Mouse (Mus musculus): ENCODE measurements around the gene Mfsd6. TPM values are rescaled to one million over a fixed set of nuclear protein-coding genes. Genes with fewer than 3 reads are reported as not detected.
"Not testable (repeated sequence)": the region's sequence is repeated elsewhere in the genome, so short reads cannot be mapped to it uniquely, and the experiment has no call there.

Gene Mfsd6
- polyA plus RNA-seq, 1 experiment, result 21.8 TPM

DNA sequence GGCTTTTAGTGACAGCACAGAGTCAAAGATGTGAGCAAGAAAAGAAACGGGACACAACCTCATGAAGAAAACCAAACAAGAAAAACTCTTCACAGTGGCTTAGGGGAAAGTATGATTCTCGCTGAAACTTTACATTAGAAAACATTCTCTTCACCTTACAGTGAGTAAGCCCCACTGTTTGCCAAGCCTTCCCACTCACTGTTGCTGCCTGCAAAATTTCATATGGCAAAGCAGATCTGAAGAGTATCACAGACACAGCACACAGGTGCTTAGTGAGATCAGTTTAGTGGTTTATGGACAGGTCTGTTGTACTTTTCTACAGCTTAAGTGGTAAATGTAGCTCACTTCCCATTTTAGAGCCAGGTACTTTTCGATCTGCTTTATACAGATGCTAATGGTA is 20.2 kb downstream of the Mfsd6 start:
- DNase-seq (ENCODE audit: low read depth), result no peak
- TF ChIP-seq CTCF (IDR thresholded peaks at IDR 0.05; ENCODE audit: borderline replicate concordance, extremely low read depth, insufficient read depth, insufficient read length) (no peak), POLR2A (IDR thresholded peaks at IDR 0.05; ENCODE audit: borderline replicate concordance, extremely low read depth, insufficient read depth, insufficient read length, poor library complexity, severe bottlenecking) (no peak)

DNA sequence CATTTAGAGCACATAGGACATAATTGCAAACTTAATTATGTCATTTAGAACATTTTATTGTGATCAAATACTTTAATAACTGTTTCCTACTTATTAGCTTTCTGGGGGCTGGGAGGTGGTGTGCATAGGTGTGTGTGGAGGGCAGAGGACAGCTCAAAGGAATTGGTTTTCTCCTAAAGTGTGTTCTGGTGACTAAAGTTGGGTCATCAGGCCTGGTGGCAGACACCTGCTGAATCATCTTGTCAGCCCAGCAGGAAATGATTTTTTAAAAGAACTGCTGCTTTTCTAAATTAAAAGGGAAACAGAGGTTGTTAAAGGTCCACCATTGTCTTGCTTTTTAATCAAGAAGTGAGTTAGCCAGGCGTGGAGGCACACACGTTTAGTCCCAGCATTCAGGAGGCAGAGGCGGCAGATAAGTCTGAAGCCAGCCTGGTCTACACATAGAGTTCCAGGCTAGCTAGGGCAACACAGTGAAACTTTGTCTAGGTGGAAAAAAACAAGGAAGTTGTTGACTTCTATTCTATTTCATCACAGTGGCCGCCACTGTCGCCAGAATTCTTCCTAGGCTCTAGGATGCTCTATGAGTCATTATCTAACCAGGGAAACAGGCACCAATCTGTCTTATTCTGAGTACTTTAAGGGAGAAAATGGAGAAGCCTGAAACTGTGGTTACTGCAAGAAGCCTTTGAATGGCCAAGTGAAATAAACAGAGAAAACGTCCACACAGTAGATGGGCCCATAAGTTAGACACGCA is 24.3 kb downstream of the Mfsd6 start:
- no peak for DNase-seq (ENCODE audit: low read depth)

DNA sequence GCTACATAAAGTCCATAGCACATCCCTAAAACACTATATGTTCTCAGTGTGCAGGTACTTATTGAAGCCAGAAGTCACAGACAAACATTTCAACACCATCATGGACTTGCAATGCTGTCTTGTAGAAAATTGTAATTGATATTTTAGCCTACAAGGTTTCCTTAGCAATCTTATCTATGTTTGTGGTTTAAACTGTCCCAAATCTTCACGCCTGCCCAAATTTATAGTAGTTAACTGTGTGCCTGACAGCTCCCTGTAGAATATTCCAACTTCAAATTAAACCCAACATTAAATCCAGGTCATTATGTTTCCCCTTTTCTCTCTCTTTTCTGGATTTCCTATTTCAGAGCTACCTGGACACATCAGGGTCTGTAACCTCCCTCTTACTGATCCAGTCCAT is 25.3 kb downstream of the Mfsd6 start:
- no peak for TF ChIP-seq POLR2A (IDR thresholded peaks at IDR 0.05; ENCODE audit: borderline replicate concordance, extremely low read depth, insufficient read depth, insufficient read length, poor library complexity, severe bottlenecking)
- no peak for TF ChIP-seq CTCF (IDR thresholded peaks at IDR 0.05; ENCODE audit: borderline replicate concordance, extremely low read depth, insufficient read depth, insufficient read length)
- DNase-seq (ENCODE audit: low read depth), result no peak

More for the DNA sequence above, 24.3 kb downstream of the Mfsd6 start:
- no peak for TF ChIP-seq CTCF (IDR thresholded peaks at IDR 0.05; ENCODE audit: borderline replicate concordance, extremely low read depth, insufficient read depth, insufficient read length)

DNA sequence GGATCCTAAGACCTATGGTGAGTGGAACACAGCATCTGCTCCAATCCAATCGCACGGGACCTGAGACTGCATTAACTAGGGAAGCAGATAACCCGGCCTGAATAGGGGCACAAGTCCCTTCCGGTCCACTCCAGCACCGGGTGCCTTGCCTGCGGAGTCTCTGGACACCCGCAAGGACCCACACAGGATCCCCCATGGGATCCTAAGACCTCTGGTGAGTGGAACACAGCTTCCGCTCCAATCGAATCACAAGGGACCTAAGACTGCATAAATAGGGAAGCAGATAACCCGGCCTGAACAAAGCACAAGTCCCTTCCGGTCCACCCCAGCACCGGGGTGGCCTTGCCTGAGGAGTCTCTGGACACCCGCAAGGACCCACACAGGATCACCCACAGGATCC is 32.8 kb downstream of the Mfsd6 start:
- not testable (repeated sequence) for DNase-seq (ENCODE audit: low read depth)

DNA sequence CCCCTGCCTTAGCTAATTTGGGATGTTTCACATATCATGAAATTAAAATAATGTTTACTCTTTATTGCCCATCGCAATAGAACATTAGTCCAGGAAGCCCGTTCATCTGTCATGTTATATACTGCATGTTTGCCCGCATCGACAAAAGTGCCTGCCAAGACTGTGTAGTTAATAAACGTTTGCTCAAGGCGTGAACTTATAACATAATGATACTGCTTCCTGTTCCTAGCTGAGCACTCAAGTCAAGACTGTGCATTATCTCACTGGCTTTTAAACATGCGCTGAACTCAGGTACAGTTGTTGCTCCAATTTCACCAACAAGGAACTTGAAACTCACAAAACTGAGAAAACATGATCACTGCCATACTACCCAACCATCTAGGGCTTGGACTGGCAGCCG is 39.6 kb downstream of the Mfsd6 start:
- TF ChIP-seq CTCF (IDR thresholded peaks at IDR 0.05; ENCODE audit: borderline replicate concordance, extremely low read depth, insufficient read depth, insufficient read length) (no peak), POLR2A (IDR thresholded peaks at IDR 0.05; ENCODE audit: borderline replicate concordance, extremely low read depth, insufficient read depth, insufficient read length, poor library complexity, severe bottlenecking) (no peak)
- no peak for DNase-seq (ENCODE audit: low read depth)

DNA sequence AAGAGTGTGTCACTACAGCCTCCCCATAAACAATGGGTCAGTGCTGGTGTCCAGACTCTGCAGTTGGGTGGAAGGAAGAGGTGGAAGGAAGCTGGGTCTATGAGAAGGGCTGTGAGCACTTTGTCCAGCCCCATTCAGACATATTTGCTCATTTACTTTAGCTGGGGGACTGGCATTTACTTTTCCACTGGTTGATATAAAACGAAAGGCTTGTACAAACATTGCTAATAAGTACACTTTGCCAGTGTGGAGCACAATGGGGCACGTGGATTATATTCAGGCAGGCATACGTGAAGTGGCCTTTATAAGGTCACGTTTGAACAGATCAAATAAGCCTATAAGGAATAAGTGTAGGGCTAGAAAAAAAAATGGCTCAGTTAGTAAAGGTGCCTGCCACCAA is 43.7 kb downstream of the Mfsd6 start:
- no peak for DNase-seq (ENCODE audit: low read depth)
- TF ChIP-seq CTCF (IDR thresholded peaks at IDR 0.05; ENCODE audit: borderline replicate concordance, extremely low read depth, insufficient read depth, insufficient read length), result no peak

DNA sequence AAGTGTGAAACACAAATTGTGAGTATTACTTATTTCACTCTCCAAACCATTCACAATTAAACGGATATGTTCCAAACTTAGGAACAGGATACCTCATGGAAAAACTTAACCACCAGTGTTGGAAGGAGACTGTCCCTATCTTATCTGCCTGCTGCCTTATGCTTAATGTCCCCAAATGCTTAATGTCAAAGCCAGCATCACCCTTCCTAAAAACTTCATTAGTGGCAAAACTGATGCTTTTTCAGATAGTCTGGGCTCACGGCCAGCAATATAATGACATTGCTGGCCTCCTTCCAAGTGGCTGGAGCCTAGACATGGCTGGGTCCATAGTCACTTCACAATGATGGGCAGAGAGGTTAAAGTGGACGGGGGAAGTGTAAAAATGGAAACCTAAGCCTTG is 50.6 kb downstream of the Mfsd6 start:
- peak; percentile 61 for DNase-seq (ENCODE audit: low read depth)
- no peak for TF ChIP-seq POLR2A (IDR thresholded peaks at IDR 0.05; ENCODE audit: borderline replicate concordance, extremely low read depth, insufficient read depth, insufficient read length, poor library complexity, severe bottlenecking)
- TF ChIP-seq CTCF (IDR thresholded peaks at IDR 0.05; ENCODE audit: borderline replicate concordance, extremely low read depth, insufficient read depth, insufficient read length), result no peak

DNA sequence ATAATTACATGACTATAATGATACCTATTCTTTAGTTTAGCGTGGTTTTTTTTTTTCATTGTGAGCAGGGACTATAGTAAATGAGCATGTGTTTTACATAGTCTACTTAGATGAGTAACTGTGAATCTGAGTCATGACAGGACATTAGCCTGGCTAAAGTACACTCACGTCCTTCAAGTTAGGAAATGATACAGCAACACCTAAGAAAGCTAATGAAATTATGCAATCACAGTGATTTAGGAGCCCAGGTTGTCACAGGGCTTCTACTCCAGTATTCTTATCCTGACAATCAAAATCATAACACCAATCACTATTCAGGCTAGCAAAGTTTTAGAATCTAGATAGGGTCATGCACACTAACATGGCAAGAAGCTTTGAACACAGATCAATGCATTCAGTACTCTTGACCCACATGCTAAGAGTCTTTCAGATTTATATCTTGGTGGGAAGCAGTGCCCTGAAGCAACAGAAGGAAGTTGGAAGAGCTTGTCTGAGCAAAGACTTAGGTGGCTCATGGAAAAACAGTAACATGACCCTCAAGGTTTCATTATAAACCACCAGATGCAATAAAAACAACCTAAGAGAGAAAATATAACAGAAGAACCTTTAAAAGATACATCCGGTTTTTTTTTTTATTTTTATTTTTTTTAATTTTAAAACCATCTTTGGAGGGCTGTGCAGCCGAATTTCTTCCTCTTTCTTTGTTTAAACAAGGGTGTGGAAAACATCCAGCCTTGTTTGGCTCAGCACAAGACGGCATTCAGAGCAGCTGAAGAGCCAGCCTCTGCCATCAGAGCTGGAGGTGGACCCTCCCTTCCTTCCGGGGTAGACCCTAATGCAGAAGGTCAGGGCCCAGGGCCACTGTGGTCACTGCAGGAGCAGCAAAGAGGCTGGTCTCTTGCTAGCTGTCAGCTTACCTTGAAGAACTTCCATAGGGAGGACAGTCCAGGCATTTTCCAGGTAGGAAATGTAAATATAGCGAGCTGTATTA is 51.4 kb downstream of the Mfsd6 start:
- TF ChIP-seq CTCF (IDR thresholded peaks at IDR 0.05; ENCODE audit: borderline replicate concordance, extremely low read depth, insufficient read depth, insufficient read length) (no peak), POLR2A (IDR thresholded peaks at IDR 0.05; ENCODE audit: borderline replicate concordance, extremely low read depth, insufficient read depth, insufficient read length, poor library complexity, severe bottlenecking) (no peak)

DNA sequence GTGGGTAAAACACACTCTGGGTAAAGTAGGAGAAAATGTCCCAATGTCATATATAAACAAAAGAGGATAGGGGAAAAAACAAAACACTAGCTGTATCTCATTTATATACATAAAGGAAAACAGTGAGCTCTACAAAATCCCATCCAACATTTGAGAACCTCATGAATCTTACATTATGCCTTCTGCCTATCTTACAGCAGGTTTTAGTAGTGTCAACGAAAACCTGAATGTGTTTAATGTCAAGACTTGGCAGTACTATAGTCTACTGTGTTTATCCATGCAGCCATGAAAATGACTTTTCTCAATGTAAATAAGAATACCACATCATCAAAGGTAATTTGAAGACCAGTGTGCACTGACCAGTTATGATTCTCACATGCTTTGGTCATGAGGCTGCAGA is 57.3 kb downstream of the Mfsd6 start:
- TF ChIP-seq POLR2A (IDR thresholded peaks at IDR 0.05; ENCODE audit: borderline replicate concordance, extremely low read depth, insufficient read depth, insufficient read length, poor library complexity, severe bottlenecking) (no peak), CTCF (IDR thresholded peaks at IDR 0.05; ENCODE audit: borderline replicate concordance, extremely low read depth, insufficient read depth, insufficient read length) (no peak)
- no peak for DNase-seq (ENCODE audit: low read depth)

More for the DNA sequence above, 51.4 kb downstream of the Mfsd6 start:
- no peak for DNase-seq (ENCODE audit: low read depth)

DNA sequence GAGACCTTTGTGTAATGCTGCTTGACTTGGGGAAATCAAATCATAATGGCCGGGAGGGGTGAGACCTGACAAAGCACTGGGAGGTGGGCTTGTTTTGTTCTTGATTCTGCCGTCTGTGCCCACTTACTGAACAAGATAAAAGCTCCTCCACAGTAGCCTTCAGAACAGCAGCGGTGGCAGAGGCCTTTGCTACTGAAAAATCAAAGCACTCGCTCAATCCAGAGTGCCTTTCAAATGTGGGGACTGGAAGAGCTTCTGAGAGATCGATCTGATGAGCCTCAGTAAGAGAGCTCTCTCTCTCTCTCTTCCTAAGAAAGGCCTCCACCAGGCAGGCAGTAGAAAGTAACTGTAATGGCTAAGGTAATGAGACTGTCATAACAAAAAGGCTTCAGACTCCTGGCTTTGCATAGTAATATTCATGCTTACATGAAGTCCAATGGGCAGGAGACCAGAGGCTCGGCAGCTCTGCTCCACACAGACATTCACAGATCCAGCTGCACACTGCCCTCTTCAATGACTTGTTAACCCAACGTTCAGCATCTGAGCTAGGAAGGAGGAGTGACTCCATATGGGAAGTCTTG is 58.4 kb downstream of the Mfsd6 start:
- DNase-seq (ENCODE audit: low read depth), result peak; percentile 77
- TF ChIP-seq CTCF (IDR thresholded peaks at IDR 0.05; ENCODE audit: borderline replicate concordance, extremely low read depth, insufficient read depth, insufficient read length) (no peak), POLR2A (IDR thresholded peaks at IDR 0.05; ENCODE audit: borderline replicate concordance, extremely low read depth, insufficient read depth, insufficient read length, poor library complexity, severe bottlenecking) (no peak)

DNA sequence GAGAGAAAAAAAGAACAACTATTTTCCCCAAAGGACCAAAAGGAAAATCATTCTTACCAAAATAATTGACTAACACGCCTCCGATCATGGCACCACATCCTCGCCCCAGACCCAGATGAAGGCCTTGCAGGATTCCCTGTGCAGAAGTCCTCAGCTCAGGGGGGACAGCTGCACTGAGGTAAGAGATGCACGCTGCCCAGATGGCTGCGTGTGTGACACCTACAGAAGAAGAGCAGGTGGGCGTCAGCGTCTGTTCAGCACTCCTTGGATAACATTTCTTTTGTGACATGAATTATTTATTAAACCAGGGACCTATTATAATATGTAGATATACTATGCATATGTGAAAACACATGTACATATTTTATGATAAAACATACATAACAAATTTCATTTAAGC is 64.0 kb downstream of the Mfsd6 start:
- peak; percentile 49 for DNase-seq (ENCODE audit: low read depth)
- TF ChIP-seq CTCF (IDR thresholded peaks at IDR 0.05; ENCODE audit: borderline replicate concordance, extremely low read depth, insufficient read depth, insufficient read length) (no peak), POLR2A (IDR thresholded peaks at IDR 0.05; ENCODE audit: borderline replicate concordance, extremely low read depth, insufficient read depth, insufficient read length, poor library complexity, severe bottlenecking) (no peak)

DNA sequence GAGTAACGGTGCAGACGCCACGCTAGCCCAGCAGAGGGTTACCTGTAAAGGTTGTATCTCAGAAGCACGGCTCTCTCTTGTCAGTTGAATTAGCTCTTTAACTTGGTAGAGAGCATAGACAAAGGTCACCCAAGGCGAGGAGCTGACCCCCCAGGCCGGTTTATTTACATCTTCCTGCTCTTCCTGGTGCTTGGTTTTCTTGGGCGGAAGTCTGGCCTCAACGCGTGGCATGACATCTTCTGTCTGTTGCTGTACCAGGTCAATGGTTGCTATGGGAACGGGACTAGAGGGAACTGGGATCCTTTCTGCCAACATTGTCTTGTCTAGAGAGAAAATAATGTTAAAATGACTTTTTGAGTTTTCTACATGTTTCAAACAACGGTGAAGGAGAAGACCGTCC is 66.5 kb downstream of the Mfsd6 start:
- no peak for TF ChIP-seq POLR2A (IDR thresholded peaks at IDR 0.05; ENCODE audit: borderline replicate concordance, extremely low read depth, insufficient read depth, insufficient read length, poor library complexity, severe bottlenecking)
- TF ChIP-seq CTCF (IDR thresholded peaks at IDR 0.05; ENCODE audit: borderline replicate concordance, extremely low read depth, insufficient read depth, insufficient read length), result no peak
- DNase-seq (ENCODE audit: low read depth), result no peak
